Mouse (Mus musculus) layer of hippocampus, adult 2 months (tissue): ENCODE results near the gene Plppr3. TPM values are rescaled to one million over a fixed set of nuclear protein-coding genes. Genes with fewer than 3 reads are reported as not detected.
A peak's percentile ranks its signal among the peaks of the same experiment; 100 is the strongest.

ENCODE experiments used
- DNase-seq, 2 experiments: peaks; one replicate each; pipeline ENCODE4 v3.0.0; 2022; ENCODE audit warnings: low spot score in 2 of 2
- H3K27ac ChIP-seq: fragments of 200-600 bp; 2 replicates; pipeline ENCODE4 v1.8.1; 2022
- H3K4me3 ChIP-seq: fragments of 200-600 bp; 2 replicates; pipeline ENCODE4 v1.8.1; 2022; ENCODE audit warnings: mild to moderate bottlenecking
- CTCF ChIP-seq: fragments of 200-600 bp; conservative IDR thresholded peaks from 2 replicates; pipeline ENCODE4 v1.8.1; 2022; ENCODE audit warnings: antibody characterized with exemption, mild to moderate bottlenecking, moderate library complexity
- total RNA-seq, 2 experiments: library from RNA; stranded (reverse); gene quantifications; 2 replicates each; pipeline ENCODE4 v1.2.3; 2021

The Plppr3 gene
- total RNA-seq, 2 experiments from 2014 or later: 33.7 to 37.1 TPM

DNA sequence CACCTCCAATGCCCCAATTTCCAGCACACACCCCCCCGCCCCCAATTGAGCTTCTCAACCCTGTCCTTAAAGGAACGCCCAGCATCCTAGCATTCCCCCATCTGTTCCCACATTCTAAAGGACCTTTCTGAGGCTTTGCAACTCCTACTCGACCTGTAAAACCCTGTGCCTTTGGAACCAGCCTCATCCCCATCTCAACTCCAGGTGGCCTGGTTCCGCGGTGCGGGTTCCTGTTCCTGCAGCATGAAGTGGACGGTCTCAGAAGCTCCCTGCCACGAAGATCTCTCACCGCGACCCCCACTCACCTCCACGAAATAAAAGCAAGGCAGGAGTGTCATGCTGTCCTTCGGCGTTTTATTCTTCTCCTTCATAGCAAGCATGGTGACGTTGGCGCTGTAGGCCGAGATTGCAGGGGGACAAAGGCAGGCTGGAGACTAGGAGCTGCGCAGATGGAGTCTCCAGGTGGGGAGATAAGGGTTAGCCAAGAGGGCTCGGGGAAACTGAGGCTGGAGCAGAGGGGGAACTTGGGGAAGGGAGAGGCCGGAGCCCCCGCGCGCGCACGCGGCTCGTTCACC lies 632 bp downstream of the Plppr3 start:
- Histone ChIP-seq H3K4me3 (peak overlapping the region; percentile 69), H3K27ac (peak overlapping the region; percentile 85)
- TF ChIP-seq CTCF: no peak
- no peak for DNase-seq

DNA sequence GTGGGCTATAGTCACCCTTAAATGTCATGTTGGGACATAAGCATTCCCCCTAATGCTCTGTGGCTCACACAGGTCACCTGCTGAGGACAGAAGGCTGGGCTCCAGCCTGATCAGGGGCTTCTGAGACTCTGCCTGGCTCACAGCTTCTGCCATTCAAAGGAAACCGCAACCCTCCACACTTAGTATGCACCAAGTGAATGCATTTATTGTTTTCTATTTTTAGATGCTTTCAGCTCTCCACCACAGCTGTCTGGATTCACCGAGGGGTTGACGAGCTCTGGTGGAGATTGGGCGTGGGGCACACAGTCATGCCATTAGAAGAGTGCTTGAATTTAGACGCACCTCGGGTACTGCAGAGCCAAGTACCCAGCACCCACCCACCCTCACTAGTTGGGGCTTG lies 1.1 kb downstream of the Plppr3 start:
- no peak for TF ChIP-seq CTCF
- Histone ChIP-seq H3K27ac (no peak overlapping the region; the same call in 1 of the 2 replicates), H3K4me3 (peak overlapping the region; percentile 69; the same call in 1 of the 2 replicates)
- DNase-seq: no peak

DNA sequence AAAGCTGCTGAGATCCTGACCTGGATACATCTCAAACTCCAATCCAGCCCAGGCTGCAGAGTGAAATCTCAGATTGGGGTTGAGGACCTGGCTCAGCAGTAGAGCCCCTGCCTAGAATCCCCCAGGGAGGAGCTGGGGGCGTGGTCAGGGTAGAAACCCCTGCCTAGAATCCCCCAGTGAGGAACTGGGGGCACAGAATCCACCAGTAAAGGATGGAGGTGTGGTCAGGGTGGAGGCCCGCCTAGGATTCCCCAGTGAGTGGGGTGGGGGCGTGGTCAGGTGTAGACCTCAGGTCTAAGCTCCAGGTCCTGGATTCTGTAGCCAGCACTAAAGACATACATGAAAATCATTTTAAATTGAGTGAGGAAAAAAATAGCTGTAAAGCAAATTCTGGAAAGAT lies 1.6 kb downstream of the Plppr3 start:
- Histone ChIP-seq H3K4me3 (peak overlapping the region; percentile 69; the same call in 1 of the 2 replicates), H3K27ac (no peak overlapping the region; the same call in 1 of the 2 replicates)
- no peak for DNase-seq
- TF ChIP-seq CTCF: no peak

DNA sequence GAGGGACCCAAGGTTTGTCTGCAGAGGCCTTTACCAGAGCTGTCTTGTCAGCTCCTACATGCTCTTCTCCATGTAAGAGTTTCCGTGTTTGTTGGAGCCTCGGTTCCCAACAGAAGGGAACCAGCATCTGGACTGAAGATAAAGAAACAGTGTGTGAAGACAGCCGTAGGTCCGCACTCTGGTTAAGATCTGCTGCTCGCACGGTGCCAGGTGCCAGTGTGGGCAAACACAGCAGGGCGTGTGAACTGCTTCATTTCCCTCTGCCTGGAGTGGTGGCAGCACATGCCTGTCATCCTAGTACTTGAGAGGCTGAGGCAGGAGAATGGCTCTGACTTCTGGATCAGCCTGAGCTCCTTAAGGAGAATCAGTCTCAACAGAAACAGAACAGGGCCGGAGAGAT lies 2.6 kb downstream of the Plppr3 start:
- Histone ChIP-seq H3K27ac (no peak overlapping the region), H3K4me3 (no peak overlapping the region)
- DNase-seq: no peak
- TF ChIP-seq CTCF: no peak

DNA sequence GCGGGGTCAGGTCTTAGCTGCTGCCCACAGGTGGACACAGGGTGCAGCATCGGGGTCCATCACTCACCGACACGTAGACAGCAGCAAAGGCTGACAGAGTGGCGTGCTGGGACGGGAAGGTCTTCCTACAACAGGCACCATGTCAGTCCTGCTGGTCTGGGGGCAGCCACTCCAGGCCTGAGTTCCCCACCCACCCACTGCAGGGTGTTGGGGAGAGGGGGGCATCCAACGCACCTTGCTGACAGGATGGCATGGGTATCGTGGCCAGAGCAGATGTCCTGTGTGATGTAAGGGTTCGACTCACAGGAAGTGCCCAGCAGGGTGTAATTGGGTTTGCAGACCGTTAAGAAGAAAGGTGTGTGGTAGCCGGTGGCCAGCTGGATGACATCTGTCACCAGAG lies 7.8 kb downstream of the Plppr3 start:
- no peak overlapping the region for H3K27ac ChIP-seq
- TF ChIP-seq CTCF: no peak
- DNase-seq: no peak

DNA sequence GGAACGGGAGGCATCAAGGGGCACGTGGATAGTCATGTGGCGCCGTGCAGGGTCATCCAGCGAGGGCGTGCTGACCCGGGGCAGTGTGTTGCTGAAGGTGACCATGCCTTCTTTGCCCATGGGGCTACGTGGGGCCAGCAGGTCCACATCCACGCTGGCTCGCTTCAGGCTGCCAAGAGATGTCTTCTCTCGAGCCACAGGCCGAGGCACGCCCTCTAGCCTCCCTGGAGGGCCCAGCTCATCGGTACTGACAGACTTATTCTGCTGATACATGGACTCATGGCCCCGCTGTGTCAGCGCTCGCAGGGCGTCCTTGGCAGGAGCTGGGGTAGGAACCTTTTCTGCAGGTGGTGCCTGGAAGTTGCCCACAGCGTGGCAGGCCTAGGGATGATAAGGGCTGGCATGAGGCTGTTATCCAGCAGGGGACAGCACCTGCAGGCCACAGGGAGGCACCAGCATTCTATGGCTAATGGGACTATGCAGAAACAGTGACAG lies 8.6 kb downstream of the Plppr3 start:
- Histone ChIP-seq H3K27ac (no peak overlapping the region), H3K4me3 (no peak overlapping the region)
- TF ChIP-seq CTCF: peak; percentile 54
- DNase-seq: no peak

More for the DNA sequence above, 7.8 kb downstream of the Plppr3 start:
- H3K4me3 ChIP-seq: no peak overlapping the region

DNA sequence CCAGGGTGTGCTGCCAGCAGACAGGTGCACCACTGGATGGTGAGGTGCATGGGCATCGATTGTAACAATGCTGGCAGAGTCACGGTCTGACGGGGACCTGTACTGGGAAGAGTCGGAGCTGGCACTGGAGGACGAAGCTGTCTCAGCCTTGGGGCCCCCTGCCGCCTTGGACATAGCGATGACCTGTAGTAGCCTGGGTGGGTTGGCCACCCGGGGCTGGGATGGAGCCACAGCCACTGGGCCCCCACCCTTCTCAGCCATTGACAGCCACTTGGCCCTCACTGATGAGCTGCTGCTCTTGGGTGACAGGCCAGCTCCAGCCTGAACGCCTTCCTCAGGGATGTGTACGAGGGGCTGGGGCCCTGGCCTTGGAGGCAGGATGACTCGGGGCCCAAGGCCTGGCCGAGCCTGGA lies 9.2 kb downstream of the Plppr3 start:
- Histone ChIP-seq H3K4me3 (no peak overlapping the region), H3K27ac (no peak overlapping the region)
- no peak for DNase-seq
- TF ChIP-seq CTCF: no peak

DNA sequence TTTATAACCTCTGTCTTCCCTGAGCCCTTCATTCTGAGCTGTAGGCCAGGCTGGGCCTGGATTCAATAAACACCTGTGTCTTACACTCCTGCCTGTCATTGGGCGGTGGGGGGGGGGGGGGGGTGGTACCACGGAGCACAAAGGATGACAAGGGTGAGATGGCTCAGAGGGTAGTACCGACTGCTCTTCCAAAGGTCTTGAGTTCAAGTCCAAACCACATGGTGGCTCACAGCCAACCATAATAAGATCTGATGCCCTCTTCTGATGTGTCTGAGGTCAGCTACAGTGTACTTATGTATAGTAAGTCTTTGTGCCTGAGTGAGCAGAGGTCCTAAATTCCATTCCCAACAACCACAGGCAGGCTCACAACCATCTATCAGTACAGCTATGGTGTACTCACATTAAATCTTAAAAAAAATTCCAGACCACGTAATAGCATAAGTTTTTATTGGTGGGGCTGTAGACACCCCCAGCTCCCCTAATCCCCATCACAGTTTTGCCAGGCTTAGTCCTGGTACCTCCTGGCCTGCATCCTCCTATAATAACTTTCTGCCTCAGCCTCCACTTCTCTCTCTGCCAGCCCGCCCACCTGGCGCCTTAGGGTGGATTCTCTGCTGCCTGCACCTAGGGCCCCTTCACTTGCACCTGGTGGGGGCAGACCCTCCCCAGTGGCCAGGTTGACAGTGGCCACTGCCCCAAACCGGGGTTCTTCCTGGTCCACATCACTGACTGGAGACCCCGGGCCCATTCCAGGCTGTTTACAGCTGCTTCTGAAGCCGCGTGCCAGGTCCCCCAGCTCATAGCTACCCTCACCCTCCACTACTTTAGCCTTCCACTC lies 9.9 kb downstream of the Plppr3 start:
- Histone ChIP-seq H3K27ac (no peak overlapping the region), H3K4me3 (no peak overlapping the region)
- no peak for DNase-seq
- TF ChIP-seq CTCF: no peak

DNA sequence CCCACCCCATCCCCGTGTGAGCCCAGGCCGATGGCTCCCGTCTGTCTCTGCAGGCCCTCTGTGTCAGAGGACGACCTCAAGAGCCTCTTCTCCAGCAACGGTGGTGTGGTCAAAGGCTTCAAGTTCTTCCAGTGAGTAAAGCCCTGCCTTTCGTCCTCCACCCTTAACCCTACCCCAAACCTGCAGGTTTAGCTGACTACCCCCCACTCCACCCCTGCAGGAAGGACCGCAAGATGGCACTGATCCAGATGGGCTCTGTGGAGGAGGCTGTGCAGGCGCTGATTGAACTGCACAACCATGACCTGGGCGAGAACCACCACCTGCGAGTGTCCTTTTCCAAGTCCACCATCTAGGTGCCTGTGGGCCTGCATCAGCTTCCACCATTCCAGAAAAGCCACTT lies 11.5 kb downstream of the Plppr3 start:
- no peak overlapping the region for H3K4me3 ChIP-seq
- H3K27ac ChIP-seq: no peak overlapping the region
- no peak for DNase-seq
- no peak for TF ChIP-seq CTCF

DNA sequence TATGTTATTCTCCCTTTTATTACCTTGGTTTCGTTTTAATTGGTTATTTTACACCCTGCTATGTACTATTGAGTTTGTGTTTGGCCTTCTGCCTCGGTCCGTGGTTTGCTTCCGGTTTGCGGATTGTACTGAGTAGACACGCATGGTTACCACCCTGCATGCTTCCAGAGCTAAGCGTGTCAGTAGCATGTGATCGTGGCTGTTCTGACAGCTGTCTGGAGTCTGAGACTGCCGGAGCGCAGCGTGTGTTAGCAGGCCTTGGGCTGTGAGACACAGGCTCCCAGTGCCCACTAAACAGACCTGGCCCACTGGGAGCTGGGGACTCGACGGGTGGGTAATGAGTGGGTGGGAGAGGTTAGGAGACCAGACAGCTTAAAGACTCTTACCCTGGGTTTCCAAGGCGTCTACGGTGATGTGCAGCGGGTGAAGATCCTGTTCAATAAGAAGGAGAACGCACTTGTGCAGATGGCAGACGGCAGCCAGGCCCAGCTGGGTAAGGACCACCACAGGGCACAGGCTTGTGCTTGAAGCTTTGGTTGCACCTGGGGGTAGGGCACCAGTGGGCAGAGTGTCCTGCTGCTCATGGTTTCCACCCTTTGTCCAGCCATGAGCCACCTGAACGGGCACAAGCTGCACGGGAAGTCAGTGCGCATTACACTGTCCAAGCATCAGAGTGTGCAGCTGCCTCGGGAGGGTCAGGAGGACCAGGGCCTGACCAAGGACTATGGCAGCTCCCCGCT lies 12.2 kb downstream of the Plppr3 start:
- no peak overlapping the region for H3K27ac ChIP-seq

DNA sequence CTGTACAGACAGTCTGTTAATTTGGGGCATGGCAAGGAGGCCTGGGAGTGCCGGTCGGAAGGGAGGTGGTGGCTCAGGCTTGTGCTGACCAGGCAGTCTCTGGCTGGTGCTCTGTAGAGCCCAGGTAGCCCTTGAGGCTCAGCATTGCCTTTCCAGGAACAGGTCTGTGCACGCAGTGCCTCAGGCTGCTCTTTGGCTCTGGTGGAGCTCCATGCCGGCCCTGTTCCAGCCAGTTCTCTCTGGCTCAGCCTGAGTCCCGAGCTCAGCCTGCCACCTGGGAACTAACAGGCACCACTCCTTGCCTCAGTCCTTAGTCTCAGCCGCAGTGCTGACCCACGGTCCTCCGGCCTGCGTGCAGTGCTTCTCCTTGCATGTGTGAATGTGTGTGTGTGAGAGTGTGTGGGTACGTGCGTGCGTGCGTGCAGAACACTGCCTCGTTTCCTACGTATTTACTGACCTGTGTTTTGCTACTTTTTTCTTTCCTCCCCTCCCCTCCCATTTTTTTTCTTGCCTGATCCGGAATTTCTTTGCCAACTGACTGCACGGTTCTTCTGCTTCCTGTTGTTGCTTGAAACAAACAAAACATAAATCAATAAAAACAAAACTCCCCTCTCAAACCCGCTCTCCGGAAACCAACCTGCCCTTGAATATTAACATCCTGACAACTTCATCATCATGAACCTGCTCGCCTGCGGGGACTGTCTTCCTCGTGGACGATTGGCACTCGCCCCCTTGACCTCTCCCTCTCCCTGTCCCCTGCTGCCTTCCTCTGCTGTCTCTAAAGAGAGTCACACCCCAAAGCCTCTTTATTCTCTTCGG lies 13.0 kb downstream of the Plppr3 start:
- H3K27ac ChIP-seq: no peak overlapping the region
- DNase-seq: no peak
- TF ChIP-seq CTCF: no peak
- no peak overlapping the region for H3K4me3 ChIP-seq

More for the DNA sequence above, 12.2 kb downstream of the Plppr3 start:
- H3K4me3 ChIP-seq: no peak overlapping the region
- TF ChIP-seq CTCF: no peak
- DNase-seq: no peak
